Mouse (Mus musculus): Measurements from ENCODE around the gene Tspo2. TPM values are rescaled to one million over a fixed set of nuclear protein-coding genes. Genes with fewer than 3 reads are reported as not detected.
A peak's percentile ranks its signal among the peaks of the same experiment; 100 is the strongest.
"Not testable (repeated sequence)": the region's sequence is repeated elsewhere in the genome, so short reads cannot be mapped to it uniquely, and the experiment has no call there.

The Tspo2 gene
- polyA plus RNA-seq, 1 experiment from 2014 or later = 0.48 TPM

DNA sequence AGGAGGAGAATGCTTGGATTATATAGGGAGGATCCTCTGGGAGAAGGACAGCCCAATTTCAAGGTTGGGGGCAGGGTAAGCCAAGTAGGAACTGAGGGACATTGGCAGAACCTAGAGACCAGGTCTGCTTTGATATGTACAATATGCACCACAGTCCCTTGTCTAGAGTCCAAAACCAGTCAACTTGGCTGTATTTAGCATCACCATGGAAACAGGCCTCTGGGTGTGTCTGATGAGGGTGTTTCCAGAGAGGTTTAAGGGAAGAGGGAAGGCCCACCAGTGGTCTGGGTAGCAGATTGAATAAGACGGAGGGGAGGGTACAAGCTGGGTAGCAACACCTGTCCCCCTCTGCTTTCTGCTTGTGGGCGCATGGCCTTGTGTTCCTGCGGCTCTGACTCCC lies 38.1 kb upstream of the Tspo2 start:
- H3K9me3 ChIP-seq (ENCODE audit: control insufficient read depth) = no peaks in the 10 kb centered on the region
- H3K4me3 ChIP-seq (ENCODE audit: low read depth, low read length) = no peak overlapping the region
- H3K27me3 ChIP-seq (replicated peaks; ENCODE audit: control insufficient read depth, insufficient read depth, low read length) = no peaks in the 10 kb centered on the region
- H3K9ac ChIP-seq (ENCODE audit: low read depth, low read length) = no peak overlapping the region
- no peaks in the 10 kb centered on the region for H3K36me3 ChIP-seq (ENCODE audit: control insufficient read depth, insufficient read depth)
- H3K4me1 ChIP-seq (replicated peaks; ENCODE audit: control insufficient read depth, insufficient read depth, low read length) = no peaks in the 10 kb centered on the region; the same call in 1 of the 2 replicates
- no peak overlapping the region for H3K27ac ChIP-seq (ENCODE audit: low read depth, low read length)
- no peak for TF ChIP-seq CTCF (IDR thresholded peaks at IDR 0.05; ENCODE audit: low read depth)
- H3K4me2 ChIP-seq (replicated peaks; ENCODE audit: low read depth) = no peak overlapping the region
- 88% methylated on average over 3 of the region's 3 CpGs for WGBS
- ATAC-seq = no peak

DNA sequence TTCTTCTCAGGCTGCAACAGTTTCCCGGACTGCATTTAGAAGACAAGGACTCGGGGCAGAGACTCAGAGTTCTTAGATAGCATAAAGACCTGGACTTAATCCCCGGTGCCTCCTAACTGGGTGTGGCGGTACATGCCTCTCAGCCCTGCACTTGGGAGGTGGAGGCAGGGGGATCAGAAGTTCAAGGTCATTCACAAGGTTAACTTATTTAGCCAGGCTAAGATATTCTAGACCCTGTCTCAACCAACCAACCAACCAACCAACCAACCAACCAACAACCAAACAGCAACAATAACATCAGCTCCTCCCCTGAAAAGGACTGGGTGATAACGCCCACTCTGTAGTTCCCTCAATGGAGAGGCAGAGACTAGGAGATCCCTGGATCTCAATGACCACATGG lies 32.9 kb upstream of the Tspo2 start:
- TF ChIP-seq CTCF (IDR thresholded peaks at IDR 0.05; ENCODE audit: low read depth) = no peak
- Histone ChIP-seq H3K36me3 (ENCODE audit: control insufficient read depth, insufficient read depth) (no peaks in the 10 kb centered on the region), H3K9ac (ENCODE audit: low read depth, low read length) (no peak overlapping the region), H3K4me2 (replicated peaks; ENCODE audit: low read depth) (no peak overlapping the region), H3K27ac (ENCODE audit: low read depth, low read length) (no peak overlapping the region), H3K4me3 (ENCODE audit: low read depth, low read length) (no peak overlapping the region), H3K27me3 (replicated peaks; ENCODE audit: control insufficient read depth, insufficient read depth, low read length) (no peaks in the 10 kb centered on the region), H3K4me1 (replicated peaks; ENCODE audit: control insufficient read depth, insufficient read depth, low read length) (no peaks in the 10 kb centered on the region), H3K9me3 (ENCODE audit: control insufficient read depth) (no peaks in the 10 kb centered on the region)
- WGBS = 76% methylated on average over 5 of the region's 5 CpGs
- ATAC-seq = peak; percentile 27; the same call in 1 of the 2 replicates

DNA sequence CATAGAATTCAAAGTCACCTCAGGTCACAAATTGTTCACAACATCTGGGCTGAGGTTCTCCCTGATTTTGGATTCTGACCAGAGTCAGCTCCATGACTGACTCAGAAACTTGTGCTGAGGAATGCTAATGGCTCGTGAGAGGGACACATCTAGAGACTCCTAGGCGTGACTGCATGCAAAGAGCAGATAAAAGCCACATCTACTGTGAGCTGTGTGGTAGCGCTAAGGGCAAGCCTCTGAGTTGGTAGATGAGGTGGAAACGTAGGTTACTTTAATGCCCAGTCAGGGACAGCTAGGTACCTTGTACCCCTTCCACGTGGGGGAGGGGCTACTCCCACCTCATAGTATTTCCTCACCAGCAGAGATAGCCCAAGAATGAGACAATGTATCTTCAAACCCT lies 32.4 kb upstream of the Tspo2 start:
- no peaks in the 10 kb centered on the region for H3K4me1 ChIP-seq (replicated peaks; ENCODE audit: control insufficient read depth, insufficient read depth, low read length)
- TF ChIP-seq CTCF (IDR thresholded peaks at IDR 0.05; ENCODE audit: low read depth) = no peak
- no peaks in the 10 kb centered on the region for H3K9me3 ChIP-seq (ENCODE audit: control insufficient read depth)
- H3K4me2 ChIP-seq (replicated peaks; ENCODE audit: low read depth) = no peak overlapping the region
- WGBS = 74% methylated on average over 5 of the region's 5 CpGs
- no peak overlapping the region for H3K9ac ChIP-seq (ENCODE audit: low read depth, low read length)
- no peaks in the 10 kb centered on the region for H3K27me3 ChIP-seq (replicated peaks; ENCODE audit: control insufficient read depth, insufficient read depth, low read length)
- ATAC-seq = peak; percentile 25; the same call in 1 of the 2 replicates
- H3K4me3 ChIP-seq (ENCODE audit: low read depth, low read length) = no peak overlapping the region
- no peak overlapping the region for H3K27ac ChIP-seq (ENCODE audit: low read depth, low read length)
- H3K36me3 ChIP-seq (ENCODE audit: control insufficient read depth, insufficient read depth) = no peaks in the 10 kb centered on the region

DNA sequence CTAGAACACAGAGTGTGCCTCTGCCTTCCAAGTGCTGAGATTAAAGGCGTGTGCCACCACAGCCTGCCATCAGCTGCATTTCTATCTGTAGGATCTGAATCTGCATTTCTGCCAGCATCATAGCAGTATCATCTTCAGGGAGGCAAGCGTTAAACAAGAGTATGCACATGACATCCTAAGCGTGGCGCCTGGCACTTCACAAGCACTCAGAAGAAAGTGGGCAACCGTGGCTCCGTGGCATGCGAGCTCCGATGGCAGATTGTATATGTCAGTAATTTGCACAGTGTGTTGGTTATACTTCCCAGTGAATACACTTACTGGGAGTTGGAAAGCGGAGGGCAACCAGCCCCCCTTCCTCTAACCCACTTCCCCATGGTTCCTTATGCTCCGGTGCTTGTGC lies 28.6 kb upstream of the Tspo2 start:
- 89% methylated on average over 10 of the region's 10 CpGs for WGBS
- no peak for ATAC-seq

DNA sequence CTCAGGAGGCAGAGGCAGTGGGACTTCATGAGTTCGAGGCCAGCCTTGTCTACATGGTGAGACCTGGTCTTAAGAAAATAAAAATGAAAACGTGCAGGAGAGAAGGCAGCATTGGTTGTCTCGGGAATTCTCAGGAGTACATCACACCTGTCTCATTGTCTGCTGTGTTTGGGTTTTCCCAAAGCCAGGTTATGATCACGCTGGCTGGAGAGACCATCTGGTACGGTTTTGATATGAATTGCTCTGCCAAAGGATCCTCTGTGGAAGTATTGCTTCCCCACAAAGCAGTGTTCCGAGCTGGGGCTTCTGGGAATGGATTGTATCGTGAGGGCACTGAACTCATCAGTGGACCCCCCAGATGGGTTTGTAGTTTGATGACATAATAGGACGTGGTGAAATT lies 24.1 kb upstream of the Tspo2 start:
- TF ChIP-seq CTCF (IDR thresholded peaks at IDR 0.05; ENCODE audit: low read depth) = no peak
- no peaks in the 10 kb centered on the region for H3K36me3 ChIP-seq (ENCODE audit: control insufficient read depth, insufficient read depth)
- no peak overlapping the region for H3K4me2 ChIP-seq (replicated peaks; ENCODE audit: low read depth)
- no peak overlapping the region for H3K27ac ChIP-seq (ENCODE audit: low read depth, low read length)
- H3K9ac ChIP-seq (ENCODE audit: low read depth, low read length) = no peak overlapping the region
- no peak for ATAC-seq
- H3K4me1 ChIP-seq (replicated peaks; ENCODE audit: control insufficient read depth, insufficient read depth, low read length) = no peaks in the 10 kb centered on the region
- no peaks in the 10 kb centered on the region for H3K27me3 ChIP-seq (replicated peaks; ENCODE audit: control insufficient read depth, insufficient read depth, low read length)
- H3K4me3 ChIP-seq (ENCODE audit: low read depth, low read length) = no peak overlapping the region
- 83% methylated on average over 8 of the region's 8 CpGs for WGBS
- H3K9me3 ChIP-seq (ENCODE audit: control insufficient read depth) = no peaks in the 10 kb centered on the region

More for the DNA sequence above, 28.6 kb upstream of the Tspo2 start:
- Histone ChIP-seq H3K9ac (ENCODE audit: low read depth, low read length) (no peak overlapping the region), H3K36me3 (ENCODE audit: control insufficient read depth, insufficient read depth) (no peaks in the 10 kb centered on the region), H3K27me3 (replicated peaks; ENCODE audit: control insufficient read depth, insufficient read depth, low read length) (no peaks in the 10 kb centered on the region), H3K4me3 (ENCODE audit: low read depth, low read length) (no peak overlapping the region), H3K4me1 (replicated peaks; ENCODE audit: control insufficient read depth, insufficient read depth, low read length) (no peaks in the 10 kb centered on the region), H3K27ac (ENCODE audit: low read depth, low read length) (no peak overlapping the region), H3K9me3 (ENCODE audit: control insufficient read depth) (no peaks in the 10 kb centered on the region), H3K4me2 (replicated peaks; ENCODE audit: low read depth) (no peak overlapping the region)
- TF ChIP-seq CTCF (IDR thresholded peaks at IDR 0.05; ENCODE audit: low read depth) = no peak

DNA sequence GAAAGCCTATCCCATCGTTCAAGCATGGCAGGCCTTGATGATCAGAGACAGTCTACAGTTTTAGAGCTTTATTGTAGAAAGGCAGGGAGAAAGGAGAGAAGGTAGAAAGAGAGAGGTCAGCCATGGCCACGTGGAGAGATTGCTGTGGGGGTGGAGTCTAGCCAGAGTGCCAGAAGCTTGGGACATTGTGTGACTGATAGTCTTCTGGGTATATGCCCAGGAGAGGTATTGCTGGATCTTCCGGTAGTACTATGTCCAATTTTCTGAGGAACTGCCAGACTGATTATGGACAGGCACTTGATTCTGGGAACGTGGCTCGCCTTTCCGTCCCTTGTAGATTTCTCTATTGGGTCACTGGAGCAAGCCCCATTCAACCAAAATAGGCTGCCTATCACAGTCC lies 23.0 kb upstream of the Tspo2 start:
- H3K9ac ChIP-seq (ENCODE audit: low read depth, low read length); H3K27ac ChIP-seq (ENCODE audit: low read depth, low read length); H3K4me2 ChIP-seq (replicated peaks; ENCODE audit: low read depth); H3K4me3 ChIP-seq (ENCODE audit: low read depth, low read length); ATAC-seq; H3K27me3 ChIP-seq (replicated peaks; ENCODE audit: control insufficient read depth, insufficient read depth, low read length); H3K4me1 ChIP-seq (replicated peaks; ENCODE audit: control insufficient read depth, insufficient read depth, low read length); H3K36me3 ChIP-seq (ENCODE audit: control insufficient read depth, insufficient read depth); H3K9me3 ChIP-seq (ENCODE audit: control insufficient read depth): not testable (repeated sequence)
- 87% methylated on average over 6 of the region's 6 CpGs for WGBS
